Mouse (Mus musculus) large intestine, adult 2 months (tissue): Measurements from ENCODE around the gene Gm37240. TPM values are rescaled to one million over a fixed set of nuclear protein-coding genes. Genes with fewer than 3 reads are reported as not detected.

ENCODE experiments used
- DNase-seq: peaks from one replicate; pipeline ENCODE4 v3.0.0-alpha.2; 2012; ENCODE audit warnings: low read depth, low spot score
- WGBS: fragments of 180-500 bp; shearing (Covaris S2); methylation state at CpG from one replicate; pipeline ENCODE4 v1.1.7; 2018; 5-methylcytosine and 5-hydroxymethylcytosine counted together
- polyA plus RNA-seq: library from polyadenylated mRNA; depleted of rRNA; stranded (reverse); fragments of >200 nt; gene quantifications from 2 replicates; pipeline ENCODE4 v1.2.3, GENCODE M21; 2012

Gene Gm37240
- polyA plus RNA-seq, 1 experiment = 3.7 TPM

DNA sequence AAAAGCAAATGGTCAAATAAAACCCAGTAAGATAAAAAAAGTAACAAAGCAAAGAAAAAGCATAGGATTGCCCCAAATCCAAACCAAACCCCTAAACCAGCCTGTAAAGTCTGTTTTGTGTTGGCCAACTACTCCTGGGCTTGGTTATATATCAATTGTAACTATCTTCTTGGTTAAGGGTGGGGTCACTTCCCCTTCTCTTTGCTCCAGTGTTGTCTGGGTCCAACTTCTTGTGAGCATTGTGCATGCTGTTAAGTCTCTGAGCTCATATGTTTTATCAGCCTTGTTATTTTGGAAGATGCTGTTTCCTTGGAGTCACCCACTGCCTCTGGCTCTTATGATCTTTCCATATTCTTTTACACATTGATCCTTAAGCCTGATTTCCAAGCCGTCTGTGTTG is 1032.9 kb downstream of the Gm37240 start:
- no peak for DNase-seq
- 90% methylated on average over 1 of the region's 1 CpGs for WGBS

DNA sequence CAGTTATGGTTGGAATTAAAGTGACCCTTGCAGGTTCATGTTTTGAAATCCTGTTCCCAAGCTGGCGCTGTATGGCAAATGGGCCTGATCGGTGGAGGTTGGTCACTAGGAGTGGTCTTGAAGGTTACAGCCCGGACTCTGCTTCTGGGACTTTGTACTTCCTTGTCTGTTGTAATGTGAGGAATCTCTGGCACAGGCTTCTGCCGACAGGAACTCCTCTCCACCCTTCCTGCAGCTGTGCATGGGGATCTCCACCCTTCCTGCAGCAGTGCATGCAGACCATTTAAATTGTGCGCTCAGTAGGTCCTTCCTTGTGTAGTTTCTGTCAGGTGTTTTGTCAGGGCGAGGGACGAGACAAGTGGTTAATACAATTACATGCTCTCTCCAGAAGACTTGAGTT is 1034.4 kb downstream of the Gm37240 start:
- 37% methylated on average over 7 of the region's 7 CpGs for WGBS
- DNase-seq = peak; percentile 57

DNA sequence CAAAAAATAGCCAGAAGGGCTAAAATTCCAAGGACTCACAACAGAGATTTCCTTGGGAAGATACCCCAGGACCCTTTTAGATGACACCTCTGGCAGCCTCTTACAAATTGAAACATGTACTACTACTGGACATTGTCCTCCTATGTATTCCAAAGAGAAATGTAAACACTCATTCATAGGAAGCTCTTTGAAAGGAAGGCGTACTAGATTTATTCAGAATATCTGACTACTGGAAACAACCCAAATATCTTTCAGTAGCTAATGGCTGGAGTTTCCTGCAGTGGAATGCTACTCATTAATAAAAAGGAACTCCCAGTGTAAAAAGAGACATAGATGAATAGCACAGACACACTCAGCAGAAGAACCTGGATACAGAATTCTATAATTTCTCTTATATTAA is 1035.5 kb downstream of the Gm37240 start:
- DNase-seq = no peak
- WGBS = 58% methylated on average over 1 of the region's 1 CpGs

DNA sequence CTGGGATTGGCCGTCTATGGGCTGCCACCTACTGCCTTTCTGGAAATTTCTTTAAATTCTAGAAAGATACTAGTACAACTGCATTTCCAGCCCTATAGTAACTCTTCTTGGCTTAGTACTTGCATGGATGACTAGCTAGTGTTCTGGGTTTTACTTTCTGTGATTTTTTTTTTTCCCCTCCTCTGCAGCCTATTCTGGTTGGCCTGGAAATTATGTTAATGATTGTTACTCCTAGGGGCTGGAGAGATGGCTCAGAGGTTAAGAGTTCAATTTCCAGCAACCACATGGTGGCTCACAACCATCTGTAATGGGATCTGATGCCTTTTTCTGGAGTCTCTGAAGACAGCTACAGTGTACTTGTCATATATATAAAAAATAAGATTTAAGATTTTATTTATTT is 1036.9 kb downstream of the Gm37240 start:
- DNase-seq = no peak
- WGBS = 95% methylated on average over 1 of the region's 1 CpGs

DNA sequence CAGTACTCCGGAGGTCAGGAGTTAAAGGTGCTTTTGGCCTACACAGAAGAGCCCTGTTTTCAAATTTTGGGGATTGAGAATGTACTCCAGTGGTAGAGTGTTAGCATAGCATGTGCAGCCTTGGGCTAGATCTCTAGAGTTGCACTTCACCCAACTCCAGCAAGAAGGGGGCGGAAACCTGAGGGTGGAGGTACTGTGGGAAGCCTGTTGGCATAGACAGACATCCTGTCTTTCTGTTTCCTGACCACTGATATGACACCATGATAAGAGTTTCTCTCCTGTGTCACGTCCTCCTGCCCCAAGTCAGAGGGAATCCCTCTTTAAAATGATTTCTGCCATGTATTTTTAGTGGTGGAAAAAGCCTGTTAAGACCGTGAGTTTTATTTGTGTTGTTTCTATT is 1038.5 kb downstream of the Gm37240 start:
- 77% methylated on average over 4 of the region's 4 CpGs for WGBS
- DNase-seq = no peak

DNA sequence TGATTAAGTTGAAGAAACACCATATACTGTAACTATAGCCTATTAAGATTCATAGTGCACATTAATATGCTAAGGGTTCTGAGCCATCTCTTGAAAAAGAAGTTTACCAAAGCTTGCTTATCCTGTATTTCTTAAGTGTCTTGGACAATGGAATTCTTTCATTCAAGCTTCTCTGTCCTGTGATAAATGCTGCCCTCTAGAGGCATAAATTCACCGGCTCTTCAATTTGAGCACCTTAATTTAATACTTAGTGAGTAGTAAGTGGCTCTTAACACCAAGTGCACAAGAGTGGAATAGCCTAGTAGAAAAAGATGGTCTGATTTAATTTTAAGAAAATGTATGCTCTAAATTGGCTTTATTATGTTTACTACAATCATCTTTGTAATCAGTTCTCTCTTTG is 1043.7 kb downstream of the Gm37240 start:
- WGBS = 23% methylated on average over 1 of the region's 1 CpGs
- DNase-seq = peak; percentile 37

DNA sequence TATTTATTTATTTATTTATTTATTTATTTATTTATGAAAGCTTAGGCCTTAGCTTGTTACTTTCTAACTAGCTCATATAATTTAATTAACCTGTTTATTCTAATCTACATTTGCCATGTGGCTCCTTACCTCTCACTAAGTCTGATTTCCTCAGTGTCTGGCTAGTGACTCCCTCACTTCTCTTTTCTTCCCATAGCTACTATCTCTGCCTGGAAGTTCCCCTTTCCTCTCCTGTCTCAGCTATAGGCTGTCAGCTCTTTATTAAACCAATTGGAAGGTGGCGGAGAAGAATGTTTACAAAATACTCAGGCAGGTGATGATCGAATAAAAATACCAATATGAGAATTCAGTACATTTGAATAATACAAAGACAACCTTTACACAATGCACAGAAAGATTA is 1044.5 kb downstream of the Gm37240 start:
- 91% methylated on average over 2 of the region's 2 CpGs for WGBS
- no peak for DNase-seq

DNA sequence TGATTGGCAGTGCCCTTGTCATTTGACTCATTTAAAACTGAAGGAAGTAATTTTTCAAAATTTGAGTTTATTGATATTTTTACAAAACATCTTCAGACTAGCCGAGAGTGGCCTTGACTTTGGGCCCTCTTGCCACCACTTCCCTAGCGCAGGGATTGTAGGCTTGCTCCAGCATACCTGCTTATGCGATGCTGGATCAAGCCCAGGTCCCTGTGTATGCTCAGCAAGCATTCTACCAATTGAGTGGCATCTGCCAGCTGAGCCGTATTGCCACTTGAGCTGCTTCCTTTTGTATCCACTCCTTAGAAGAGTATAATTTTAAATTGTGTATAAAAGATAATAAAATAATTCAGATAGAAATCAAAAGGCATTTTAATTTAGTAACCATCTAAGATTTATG is 1046.0 kb downstream of the Gm37240 start:
- no peak for DNase-seq
- WGBS = 83% methylated on average over 4 of the region's 4 CpGs

DNA sequence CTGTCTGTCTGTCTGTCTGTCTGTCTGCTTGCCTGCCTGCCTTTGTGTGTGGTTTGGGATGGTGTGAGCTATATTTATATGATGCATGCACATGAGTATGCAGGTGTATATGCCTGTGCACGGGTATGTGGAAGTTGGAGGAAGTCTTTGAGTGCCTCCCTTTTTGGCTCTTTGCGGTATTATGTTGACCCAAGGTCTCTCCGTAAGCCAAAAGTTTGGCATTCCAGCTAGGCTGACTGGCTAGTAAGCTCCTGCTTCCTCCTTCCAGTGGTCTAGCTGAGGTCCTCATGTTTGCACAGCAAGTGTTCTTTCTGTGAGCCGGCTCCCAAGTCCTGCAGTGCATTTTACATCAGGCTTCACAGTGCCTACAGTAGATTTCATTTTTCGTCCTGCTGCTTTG is 1047.8 kb downstream of the Gm37240 start:
- WGBS = 48% methylated on average over 5 of the region's 5 CpGs
- no peak for DNase-seq

DNA sequence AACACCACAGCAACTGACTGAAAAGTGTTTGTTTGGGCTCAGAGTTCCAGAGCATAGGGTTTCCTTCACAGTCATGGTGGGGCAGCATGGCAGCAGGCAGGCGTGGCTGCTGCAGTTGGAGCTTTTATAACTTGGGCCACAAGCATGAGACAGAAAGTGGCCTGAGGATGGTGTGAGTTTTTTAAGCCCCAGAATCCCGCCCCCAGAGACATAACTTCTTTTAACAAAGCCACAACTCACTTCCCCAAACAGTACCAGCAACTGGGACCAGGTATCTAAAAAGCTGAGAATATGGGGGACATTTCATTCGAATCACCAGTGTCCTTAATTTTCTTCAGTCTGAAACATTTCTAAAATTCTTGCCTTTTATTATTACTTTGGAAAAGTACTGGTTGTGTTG is 1049.3 kb downstream of the Gm37240 start:
- DNase-seq = no peak
- 82% methylated on average over 3 of the region's 3 CpGs for WGBS

DNA sequence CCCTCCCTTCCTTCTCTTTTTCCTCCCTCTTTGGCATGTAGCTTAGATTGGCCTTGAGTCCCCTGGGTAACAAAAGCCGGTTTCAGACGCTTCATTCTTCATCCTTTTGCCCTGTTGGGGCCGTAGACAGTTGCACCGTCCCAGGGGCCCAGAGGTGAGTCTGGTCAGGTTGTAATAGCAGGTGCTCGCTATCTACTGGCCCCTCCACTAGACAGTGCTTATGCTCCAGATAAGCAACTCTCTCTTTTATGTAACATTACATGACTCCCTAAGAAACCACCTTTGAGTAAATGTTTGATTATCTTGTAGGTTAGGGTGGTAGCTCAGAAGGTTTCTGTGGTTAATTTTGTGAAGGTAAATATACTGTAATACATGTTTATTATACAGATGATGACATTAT is 1051.3 kb downstream of the Gm37240 start:
- 72% methylated on average over 5 of the region's 5 CpGs for WGBS
- no peak for DNase-seq

DNA sequence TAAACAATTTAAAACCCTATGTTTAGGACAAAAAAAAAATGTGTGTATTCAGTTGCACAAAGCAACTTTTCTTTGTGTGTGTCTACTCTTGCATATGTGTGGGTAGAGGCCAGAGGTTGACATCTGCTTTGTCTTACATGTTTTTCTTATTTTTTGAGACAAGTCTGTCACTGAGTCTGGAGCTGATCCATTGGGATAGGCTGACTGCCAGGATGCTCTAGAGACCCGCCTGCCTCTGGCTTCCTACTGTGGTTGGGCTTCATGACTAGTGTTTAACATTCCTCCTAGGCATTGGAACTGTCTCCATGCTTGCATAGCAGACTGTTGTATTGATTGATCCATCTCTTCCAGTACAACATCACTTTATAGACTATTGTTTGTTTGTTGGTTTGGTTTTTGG is 1058.0 kb downstream of the Gm37240 start:
- DNase-seq = no peak
- WGBS = 71% methylated on average over 1 of the region's 1 CpGs

DNA sequence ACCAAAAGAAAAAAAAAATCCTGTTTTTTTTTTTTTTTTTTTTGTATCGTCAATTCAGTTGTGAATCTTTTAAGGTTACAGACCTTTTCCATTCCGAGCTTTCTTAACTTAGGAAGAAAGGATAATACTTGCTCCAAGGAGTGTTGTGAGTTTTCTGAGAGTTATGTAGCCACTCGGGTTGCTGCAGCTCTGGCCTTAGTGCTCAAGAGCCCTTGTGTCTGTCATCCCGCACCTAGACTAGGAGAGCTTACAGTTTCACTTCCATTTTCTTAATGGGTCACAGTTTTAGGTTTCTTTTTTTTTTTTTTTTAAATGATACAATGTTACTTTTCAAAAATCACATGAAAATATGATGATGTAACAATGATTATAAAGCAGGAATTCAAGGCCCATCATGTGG is 1059.7 kb downstream of the Gm37240 start:
- WGBS = 83% methylated on average over 4 of the region's 4 CpGs
- no peak for DNase-seq

DNA sequence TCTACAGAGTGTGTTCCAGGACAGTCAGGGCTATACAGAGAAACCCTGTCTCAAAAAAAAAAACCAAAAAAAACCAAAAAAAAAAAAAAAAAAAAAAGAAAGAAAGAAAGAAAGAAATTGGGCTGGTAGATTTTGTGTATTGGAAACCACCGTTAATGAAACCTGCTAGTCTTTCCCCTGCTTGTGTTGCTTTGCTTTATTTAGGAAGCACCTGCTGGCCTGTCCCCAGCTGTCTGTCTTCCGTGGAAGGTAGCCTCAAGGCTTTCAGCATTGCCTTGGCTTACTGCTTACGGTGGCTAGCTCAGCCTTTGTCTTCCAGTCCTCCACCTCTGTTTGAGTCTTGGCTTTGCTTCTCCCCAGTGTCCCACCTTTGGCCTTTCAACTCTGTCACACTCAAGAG is 1060.4 kb downstream of the Gm37240 start:
- WGBS = 86% methylated on average over 3 of the region's 3 CpGs
- DNase-seq = no peak

DNA sequence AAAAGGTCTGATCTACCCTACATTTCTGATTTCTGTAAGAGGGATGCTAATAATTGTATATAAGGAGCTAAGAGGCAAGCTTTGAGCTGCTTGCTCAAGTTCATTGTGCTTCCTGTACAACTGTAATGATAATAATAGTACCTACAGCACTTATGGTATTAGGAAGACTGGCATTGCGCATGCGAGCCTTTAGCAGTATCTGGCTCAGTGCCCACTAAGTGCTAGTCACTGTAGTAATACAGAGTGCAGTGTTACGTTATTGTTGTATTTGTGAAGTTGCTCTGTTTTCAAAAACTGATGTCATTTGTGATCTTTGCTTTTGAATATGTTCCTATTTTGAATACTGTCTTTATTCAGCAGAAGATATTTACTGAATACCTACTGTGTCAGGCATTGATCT is 1060.9 kb downstream of the Gm37240 start:
- WGBS = 44% methylated on average over 3 of the region's 3 CpGs

DNA sequence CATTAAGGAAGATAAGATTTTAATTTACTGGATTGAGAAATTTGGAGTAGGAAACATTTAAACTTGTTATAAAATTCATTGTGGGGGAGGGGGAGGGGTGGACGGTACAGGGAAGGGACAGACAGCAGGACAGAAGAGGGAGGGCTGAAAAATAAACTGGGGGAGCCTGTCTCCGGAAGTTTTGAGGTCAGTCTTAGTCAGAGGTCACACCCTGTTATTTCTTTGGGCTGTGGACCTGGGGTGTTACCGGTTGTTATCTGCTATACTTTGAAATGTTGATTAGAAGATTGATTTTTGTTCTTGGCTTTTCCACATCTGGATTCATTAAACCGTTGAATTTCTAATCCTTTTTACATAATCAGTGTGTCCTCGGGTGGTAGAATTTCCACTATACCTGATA is 1061.3 kb downstream of the Gm37240 start:
- 33% methylated on average over 5 of the region's 5 CpGs for WGBS
- DNase-seq = no peak

More for the DNA sequence above, 1060.9 kb downstream of the Gm37240 start:
- no peak for DNase-seq

DNA sequence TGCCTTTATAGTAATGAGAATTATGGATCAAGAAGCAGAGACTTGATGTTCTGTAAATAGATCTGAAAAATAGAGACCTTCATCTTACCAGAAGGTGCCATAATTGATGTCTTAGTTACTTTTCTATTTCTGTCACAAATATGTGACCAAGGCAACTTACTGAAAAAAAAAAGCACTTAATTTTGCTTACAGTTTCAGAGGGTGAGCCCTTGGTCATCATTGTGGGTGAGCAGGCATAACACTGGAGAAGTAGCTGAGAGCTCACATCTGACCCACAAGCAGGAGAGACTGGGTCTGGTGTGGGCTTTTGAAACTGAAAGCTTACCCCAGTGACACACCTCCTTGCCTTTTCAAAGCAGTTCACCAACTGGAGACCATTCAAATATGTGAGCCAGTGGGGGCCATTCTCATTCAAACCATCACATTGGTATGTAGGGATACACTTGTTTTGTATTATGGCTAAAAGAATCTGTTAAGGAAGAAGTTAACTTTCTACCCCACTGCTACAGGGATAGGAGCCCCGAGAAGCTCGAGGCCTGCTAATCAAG is 1066.6 kb downstream of the Gm37240 start:
- DNase-seq = no peak
- 79% methylated on average over 2 of the region's 2 CpGs for WGBS

DNA sequence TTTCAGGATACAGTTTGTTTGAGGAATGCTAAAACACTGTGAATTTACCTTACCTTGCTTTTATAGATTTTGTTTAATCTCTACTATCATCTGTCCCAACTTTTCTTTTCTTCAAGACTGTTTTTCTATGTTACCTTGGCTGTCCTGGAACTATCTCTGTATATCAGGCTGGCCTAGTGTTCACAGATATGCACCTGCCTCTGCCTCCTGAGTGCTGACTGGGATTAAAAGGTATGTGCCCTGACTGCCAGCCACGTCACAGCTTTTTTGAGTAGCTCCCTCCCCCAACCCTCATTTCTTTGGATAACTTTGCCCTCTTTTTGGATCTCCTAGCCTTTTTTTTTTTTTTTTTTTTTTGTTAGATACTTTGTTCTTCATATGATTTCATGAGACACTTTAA is 1070.4 kb downstream of the Gm37240 start:
- no peak for DNase-seq
- 88% methylated on average over 1 of the region's 1 CpGs for WGBS

DNA sequence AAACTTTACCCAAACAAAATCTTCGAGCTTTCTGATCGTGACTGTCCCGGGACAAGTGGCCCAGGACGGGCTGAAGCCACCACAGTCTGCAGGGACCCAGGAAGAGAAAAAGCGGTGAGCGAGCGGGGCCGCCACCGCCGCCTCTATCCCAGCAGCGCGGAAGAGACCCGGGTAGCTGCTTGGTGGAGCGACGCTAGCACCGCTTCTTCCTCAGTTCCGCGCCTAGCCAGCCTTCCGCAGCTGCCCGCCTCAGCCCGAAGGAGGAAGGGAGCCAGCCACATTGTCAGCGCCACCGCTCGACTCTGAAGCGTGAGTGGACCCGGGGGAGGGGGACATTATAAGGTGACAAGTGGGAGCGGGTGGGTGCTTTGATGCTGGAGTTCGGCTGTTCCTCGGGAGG is 1071.9 kb downstream of the Gm37240 start:
- 1% methylated on average over 29 of the region's 29 CpGs for WGBS
- no peak for DNase-seq

DNA sequence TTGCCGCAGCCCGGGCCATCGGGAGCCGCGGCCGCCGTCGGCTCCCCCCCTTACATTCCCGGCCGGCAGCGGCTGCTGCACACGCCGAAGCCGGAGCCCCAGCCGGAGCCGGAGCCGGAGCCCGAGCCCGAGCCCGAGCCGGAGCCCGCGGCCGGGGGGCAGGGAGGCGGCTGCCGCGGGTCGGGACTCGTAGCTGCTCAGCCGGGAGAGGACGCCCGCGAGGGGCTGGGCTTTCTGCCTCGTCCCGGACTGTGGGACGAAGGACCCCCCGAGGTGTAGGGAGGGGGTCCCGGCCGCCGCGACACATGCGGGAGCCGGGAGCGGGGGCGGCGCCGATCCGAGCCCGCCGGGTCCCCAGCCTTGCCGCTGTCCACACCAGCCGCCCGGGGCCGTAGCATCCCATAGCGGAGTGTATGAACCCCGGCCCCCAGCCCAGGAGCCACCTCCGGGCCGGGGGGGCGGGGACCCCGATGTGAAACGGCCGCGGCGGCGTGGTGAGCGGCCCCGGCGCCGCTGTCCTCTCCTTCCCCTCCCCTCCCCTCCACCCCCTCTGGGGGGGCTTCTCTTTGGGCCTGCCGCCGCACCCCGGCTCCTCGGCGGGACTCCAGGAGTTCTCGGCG is 1072.4 kb downstream of the Gm37240 start, which contains the start of gene Fbxw7:
TSS of gene Fbxw7 (plus strand) at position 507 of the 620 bp plus-strand sequence.
- DNase-seq = no peak
- whole genome bisulfite sequencing = 1% methylated on average over 72 of the region's 76 CpGs

DNA sequence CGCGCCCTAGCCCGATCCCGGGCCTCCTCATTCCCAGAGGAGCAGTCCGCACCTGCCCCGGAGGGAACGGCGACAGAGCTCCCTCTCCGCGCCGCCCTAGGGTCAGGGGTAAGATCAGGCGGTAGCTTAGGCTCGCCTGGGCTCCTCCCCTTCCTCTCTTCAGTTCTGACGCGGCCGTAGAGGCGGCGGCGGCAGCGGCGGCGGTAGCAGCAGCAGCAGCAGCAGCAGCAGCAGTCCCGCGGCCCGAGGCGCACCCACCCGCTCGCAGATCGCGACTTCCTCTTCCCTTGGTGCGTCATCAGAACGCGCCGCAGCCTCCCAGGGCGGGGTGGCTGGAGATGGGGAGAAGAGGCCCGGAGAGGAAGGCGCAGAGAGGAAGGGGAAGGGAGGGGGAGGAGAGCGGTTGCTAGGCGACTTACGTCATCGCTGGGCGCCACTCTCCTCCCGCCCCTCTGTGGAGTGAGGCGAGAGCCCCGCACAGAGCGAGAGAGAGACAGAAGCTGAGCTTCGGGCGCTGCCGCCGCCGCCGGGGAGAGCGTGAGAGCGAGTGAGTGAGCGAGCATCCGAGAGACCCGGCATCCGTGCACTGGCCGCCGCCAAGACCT is 1073.1 kb downstream of the Gm37240 start:
- peak; percentile 100 for DNase-seq
- under 1% methylated on average over 54 of the region's 60 CpGs for WGBS
